Mouse (Mus musculus) left cerebral cortex, adult 18-20 months (tissue): ENCODE results near the gene Sypl. TPM values are rescaled to one million over a fixed set of nuclear protein-coding genes. Genes with fewer than 3 reads are reported as not detected.

Experiments
- DNase-seq, 2 experiments: peaks; one replicate each; pipeline ENCODE4 v3.0.0; 2021 to 2022; ENCODE audit warnings: low spot score in 2 of 2, mixed read lengths in 1 of 2
- long read RNA-seq, 2 experiments: library from polyadenylated mRNA; stranded (forward); transcript quantifications; one replicate each; pipeline ENCODE4 v2.0.0; 2021
- total RNA-seq, 2 experiments: library from RNA; stranded (reverse); gene quantifications; 2 replicates each; pipeline ENCODE4 v1.2.3; 2021

Sypl gene
- 10 to 100 TPM; 37.0 to 37.7 TPM for total RNA-seq
- long read RNA-seq, experiment 1, transcript Sypl-201 (5 exons, 2,019 nt): major isoform, 32 of 54 reads
- long read RNA-seq, experiment 1, partial matches to known transcripts: 15 of 54 reads
- long read RNA-seq, experiment 1, other reads (novel, unspliced or antisense): 7 of 54 reads
- long read RNA-seq, experiment 2, full-length matches to known transcripts: 25 of 52 reads
- long read RNA-seq, experiment 2, partial matches to known transcripts: 1 of 52 reads
- long read RNA-seq, experiment 2, other reads (novel, unspliced or antisense): 26 of 52 reads

DNA sequence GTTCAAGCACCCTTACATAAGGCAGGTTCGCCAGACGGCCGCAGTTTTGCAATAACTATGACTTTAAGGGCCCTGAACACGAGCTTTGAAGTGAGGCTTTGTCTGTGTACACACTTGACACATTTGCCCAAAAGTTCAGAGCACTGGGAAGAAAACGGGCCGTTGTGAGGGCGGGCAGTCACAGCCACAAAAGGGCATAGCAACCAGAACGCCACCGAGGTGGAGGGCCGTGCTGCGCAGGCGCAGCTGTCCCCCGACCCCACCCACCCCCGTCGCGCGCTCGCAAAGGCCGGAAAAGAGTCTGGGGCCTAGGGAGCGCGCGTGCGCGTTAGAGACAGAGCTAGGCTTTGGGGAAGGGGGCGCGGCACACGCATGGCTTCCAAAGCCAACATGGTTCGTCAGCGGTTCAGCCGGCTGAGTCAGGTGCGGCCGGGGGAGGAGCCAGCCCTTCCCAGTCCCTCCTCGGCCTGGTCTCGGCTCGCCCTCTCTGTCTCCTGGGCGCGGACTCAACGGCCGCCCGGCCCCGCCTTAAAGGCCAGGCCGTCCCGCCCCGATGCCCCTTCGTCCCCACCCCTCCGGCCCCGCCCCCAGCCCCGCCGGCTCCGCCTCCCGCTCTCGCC lies at the start of gene Sypl:
TSS of gene Sypl (plus strand) at position 296 of the 620 bp plus-strand sequence.
- DNase-seq: peak; percentile 87 to 95

DNA sequence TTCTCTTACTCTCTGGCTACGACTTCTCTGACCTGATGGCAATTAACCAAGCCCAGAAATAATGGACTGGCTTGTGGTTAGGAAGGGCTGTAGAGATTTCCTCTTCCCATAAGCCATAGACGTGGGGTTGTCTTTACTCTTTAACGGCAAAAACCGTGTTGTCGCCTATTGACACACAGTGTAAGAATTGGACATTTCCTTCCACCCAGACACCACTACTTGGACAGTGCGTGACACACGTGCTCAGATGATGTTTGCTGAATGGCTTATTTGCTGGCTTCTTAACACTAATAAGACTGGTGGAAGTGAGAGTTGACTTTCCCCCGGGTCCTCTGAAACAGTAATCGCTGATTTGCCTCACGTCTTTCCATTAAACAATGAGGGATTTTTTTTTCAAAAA lies 44.0 kb upstream of the Sypl start:
- no peak for DNase-seq

DNA sequence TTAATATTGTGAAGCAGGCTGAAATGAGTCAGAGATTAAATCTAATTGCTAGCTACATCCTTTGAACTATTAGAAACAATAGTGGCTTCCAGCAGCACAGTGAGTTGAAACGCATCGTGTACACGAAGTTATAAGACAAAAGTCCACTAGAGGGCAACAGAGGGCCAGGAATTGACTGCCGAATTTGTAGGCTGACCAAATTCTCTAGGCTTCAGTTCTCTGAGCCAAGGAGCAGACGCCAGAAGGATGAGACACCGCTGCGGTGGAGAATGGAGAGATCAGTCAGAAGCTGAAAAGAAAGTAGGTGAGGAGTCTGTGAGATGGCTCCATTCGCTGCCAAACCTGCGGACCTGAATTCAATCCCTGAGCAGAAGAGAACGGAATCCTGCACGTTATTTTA lies 43.6 kb upstream of the Sypl start:
- DNase-seq: peak; percentile 65 to 72

DNA sequence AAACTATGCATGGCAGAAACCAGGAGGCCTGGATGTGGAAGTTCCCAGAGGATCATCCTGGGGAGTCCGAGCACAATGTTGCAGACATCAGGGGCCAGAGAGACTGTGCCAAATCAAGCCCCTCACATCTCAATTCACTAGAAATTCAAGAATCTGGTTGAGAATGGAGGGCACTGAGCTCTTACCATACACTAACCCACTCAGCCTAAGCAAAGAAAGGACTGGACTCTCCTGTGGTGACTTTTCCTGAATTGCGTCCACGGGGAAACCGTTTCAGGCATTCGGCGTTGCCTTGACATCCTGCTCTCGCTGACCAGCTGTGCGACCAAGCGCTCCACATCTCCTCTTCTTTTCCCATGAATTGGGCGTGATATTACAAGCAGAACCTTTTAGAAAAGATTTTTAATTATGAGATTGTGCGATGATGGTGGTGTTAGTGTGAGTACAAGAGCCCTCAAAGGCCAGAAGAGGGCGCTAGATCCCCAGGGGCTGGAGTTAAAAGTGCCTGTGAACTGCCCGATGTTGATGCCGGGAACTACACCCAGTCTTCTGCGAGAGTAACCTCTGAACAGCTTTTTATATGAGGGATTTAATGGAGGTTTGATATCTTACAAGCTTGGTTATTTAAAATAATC lies 43.0 kb upstream of the Sypl start:
- DNase-seq: peak in 1 of 2 experiments; percentile 40

DNA sequence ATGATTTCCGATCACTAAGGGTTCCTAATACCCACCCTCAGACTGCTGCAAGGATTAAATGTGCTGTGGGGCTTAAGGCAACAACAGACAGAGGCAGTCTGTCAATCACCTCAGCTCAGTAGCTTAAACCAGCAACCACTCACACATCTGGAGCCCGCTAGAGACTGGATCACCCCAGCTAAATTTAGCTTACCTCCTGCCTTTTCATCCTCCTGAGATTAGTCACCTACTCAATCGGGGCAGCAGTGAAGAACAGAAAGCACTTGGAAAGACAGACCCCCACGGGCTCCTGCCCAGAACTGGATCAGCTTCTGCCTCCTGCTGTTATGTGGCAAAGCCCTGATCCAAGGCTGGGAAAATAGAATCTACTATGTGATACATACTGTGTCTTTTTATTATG lies 42.1 kb upstream of the Sypl start:
- no peak for DNase-seq

DNA sequence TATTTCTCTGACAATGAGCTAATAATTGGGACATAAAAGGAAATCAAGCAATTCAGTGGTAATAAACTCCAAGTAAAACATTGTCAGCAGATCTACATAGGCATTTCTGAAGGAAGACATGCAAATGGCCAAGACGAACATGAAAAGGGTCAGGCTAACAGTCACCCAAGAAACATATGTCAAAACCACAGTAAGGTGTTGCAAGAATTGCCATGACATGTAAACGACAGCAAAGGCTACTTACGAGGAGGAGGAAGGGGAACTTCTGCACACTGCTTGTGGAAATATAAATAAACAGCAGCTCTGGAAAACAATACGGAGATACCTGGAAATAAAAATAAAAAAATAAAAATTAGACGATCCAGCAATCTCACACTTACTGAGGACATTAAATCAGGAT lies 40.9 kb upstream of the Sypl start:
- DNase-seq: no peak

DNA sequence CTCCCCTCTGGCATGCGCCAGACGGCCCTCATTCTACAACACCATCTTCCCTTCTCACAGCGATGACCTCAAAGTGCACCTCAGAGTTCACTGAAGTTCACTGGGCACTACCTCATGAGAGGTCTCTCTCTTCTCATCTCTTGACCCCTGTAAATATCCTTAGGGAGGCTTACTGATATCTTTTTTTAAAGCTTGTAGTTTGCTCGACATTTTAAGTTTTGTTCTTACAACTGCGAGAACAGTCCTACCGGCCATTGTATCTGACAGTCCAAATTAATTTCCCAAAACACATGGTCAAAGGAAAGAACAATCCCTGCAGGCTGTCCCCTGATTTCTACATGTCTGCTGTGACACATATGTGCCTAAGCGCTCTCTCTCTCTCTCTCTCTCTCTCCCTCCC lies 35.0 kb upstream of the Sypl start:
- no peak for DNase-seq

DNA sequence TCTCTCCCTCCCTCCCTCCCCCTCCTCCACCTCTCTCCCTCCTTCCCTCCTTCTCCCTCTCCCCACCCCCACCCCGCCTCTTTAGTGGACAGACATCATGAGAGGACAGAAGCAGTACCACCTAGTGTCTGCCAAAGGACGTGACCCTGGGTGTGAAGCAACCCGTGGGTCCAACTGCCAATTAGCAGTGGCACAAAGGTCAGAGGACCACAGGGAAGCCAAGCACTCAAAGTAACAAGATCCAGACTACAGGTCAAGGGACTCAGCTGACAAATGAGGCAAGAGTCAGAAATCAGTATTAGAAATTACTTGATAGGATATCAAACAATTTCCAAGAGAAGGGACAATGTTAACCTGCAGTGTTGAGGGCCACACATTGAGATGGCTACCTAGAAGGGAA lies 34.6 kb upstream of the Sypl start:
- DNase-seq: no peak

DNA sequence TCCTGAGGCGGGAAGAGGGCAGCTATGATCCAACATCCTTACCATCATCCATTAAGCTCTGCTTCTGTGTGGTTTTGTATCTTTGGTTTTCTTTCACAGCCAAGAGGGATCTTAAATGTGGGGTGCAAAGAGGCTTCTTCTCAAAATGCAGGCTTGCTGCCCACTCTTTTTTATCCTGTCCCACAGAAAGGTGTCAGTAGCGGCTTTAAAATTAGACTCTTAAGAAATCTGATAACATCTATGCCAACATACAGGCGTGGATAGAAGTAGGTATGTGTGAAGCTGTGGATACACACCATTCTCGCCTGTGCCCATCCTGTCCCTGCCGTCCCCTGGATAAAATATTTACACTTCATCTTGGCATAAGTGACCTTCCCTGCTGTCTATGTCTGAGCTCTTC lies 34.2 kb upstream of the Sypl start:
- DNase-seq: no peak

DNA sequence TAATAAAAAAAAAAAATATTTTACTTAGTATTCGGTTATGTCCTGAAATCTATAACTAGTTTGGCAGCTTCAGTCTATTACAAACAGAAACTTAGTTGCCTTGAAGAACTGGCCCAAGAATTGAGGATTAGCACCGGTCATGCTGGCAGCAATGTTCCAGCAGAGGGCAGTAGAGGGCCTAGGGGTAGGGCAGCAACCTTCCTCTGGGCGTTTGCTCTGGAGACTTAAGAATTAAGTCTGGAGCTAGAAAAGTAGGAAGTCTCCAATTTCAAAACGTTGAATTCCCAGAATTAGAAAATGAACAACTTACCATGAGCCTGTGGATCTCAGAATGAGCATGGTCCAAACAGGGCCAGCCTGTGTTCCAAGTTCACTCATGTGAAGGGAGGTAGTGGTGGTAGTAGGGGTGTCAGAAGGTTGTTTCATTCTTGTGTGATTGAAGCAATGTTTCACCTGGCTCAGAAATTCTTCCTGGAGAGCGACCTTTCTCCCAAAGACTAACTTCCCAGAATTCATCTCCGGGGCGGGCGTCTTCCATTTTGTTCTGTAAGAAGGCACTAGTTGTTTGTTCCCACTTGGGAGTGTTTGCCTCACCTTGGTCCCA lies 33.4 kb upstream of the Sypl start:
- peak; percentile 48 to 81 for DNase-seq

DNA sequence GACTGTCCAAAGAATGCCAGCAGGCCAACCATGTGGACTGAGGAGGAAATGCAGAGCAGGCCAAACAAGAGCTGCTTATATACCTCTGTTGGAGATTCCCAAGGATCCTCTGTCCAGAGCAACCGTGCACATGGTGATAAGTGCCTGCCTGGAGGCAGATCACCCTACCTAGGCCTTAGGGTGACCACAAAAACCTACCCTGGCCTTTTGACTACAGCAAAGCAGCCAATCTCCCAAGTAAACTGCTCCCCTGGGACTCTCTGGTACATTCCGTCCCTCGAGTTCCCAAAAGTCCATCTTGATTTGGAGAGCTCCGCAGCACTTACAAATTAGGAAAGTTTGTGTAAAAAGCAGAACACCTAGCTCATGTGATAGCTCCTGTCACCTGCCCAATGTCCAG lies 32.6 kb upstream of the Sypl start:
- DNase-seq: no peak

DNA sequence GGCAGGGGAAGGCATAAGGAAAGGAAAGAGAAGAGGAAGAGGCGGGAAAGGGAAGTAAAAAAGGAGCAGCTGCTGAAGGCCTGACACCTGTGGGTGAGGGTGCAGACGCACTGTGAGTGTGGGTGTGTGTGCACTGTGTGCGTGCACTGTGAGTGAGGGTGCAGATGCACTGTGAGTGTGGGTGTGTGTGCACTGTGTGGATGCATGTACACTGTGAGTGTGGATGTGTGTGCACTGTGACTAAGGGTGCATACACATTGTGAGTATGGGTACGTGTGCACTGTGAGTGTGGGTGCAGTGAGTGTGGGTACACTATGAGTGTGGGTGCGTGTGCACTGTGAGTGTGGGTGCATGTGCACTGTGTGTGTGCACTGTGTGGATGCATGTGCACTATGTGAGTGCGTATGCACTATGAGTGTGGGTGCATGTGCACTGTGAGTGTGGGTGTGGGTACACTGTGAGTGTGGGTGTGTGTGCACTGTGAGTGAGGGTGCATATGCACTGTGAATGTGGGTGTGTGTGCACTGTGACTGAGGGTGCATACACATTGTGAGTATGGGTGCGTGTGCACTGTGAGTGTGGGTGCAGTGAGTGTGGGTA lies 32.1 kb upstream of the Sypl start:
- DNase-seq: no peak

DNA sequence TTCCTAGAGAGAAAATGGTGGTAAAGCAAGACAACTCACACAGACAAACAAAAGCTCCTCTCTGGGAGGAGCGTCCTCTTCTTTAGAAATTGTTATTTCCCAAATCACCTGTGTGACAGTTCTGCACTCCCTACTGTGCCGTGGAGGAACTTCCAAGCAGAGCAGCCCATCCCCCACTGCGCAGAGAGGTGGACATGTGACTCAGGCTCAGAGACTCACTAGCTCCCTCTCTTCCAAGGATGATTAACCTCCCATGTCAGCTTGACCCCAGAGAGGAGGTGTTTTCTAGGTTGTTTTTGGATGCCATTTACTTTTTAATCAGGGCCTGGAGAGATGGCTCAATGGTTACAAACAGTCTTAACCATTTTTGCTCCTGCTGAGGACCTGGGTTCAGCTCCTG lies 29.4 kb upstream of the Sypl start:
- DNase-seq: no peak

DNA sequence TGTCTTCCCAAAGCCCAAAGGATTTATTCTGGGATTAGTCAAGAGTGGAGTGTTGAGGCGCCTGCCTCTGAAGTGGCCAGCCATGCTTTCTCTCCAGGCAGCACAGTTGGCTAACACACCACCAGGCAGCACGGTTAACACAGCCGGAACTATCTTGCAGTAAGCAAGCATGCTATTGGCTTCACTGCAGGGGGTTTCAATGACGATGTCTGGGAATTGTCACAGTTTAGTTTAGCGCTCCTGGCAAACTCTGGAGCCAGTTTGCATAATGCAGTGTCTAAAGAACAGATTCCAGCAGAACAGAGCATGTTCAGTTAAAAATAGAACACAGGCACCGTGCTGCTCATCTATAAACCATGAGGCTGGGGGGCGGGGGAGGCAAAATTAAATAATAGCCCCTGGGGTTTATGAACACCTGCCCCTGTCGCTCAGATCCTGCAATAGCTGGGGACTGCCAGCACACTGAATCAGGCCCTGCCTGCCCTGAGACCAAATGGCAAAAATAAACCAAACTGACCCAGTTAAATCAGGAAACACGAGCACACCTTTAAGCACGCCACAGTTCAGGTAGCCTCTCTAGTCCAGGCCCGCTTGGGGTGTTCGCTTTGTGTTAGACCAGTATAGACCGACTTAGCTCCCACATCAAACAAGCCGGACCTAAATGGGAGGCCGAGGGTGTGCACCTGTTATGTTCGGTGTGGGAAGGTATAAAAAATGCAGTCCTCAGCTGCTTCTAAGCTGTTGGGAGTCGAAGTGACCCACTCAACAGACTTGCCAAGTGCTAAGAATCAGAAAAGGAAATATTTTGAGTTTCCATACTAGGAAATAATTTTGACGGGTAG lies 27.1 kb upstream of the Sypl start:
- DNase-seq: peak; percentile 27 to 55

DNA sequence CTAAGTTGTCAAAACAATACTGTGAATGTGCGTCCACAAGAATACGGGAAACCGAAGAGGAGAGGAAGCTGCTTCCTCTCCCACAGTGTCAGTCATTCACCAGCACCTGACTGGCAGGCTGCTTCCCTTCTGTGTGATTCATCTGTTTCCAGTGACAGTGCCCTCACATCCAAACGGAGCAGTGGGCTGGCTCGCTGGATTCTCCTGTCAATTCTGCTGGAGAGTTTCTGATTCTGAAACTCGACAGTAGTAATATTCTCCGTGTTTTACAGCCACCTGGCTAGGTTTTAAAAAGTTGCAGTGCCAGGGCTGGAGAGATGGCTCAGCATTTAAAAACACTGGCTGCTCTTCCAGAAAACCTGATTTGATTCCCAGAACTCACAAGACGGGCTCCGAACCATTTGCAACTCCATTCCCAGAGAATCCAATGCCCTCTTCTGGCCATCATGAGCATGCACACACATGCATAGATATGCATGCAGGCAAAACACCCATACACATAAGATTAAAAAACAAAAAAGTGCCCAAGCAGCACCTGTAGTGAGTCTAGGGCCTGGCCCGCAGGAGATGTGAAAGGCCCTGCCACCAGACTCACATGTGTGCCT lies 26.4 kb upstream of the Sypl start:
- DNase-seq: peak in 1 of 2 experiments; percentile 15

DNA sequence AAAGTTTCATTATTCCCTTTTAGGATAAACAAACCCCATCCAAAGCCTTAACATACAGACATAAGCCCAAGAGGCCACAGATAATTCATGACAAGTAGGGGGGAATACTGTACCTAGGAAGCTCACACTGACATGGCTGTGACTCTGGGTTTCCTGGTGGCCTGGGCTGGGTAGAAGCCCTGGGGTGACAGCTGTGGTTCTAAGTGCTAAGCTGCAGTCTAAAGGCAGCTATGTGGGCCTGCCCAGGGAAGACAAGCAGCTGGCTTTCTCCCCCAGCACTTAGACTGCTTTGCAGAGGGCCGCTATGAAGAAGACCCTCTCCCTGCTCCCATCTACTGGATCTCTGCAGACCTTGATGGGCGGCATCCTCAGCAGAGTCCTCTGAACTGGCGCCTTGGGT lies 25.5 kb upstream of the Sypl start:
- DNase-seq: no peak

DNA sequence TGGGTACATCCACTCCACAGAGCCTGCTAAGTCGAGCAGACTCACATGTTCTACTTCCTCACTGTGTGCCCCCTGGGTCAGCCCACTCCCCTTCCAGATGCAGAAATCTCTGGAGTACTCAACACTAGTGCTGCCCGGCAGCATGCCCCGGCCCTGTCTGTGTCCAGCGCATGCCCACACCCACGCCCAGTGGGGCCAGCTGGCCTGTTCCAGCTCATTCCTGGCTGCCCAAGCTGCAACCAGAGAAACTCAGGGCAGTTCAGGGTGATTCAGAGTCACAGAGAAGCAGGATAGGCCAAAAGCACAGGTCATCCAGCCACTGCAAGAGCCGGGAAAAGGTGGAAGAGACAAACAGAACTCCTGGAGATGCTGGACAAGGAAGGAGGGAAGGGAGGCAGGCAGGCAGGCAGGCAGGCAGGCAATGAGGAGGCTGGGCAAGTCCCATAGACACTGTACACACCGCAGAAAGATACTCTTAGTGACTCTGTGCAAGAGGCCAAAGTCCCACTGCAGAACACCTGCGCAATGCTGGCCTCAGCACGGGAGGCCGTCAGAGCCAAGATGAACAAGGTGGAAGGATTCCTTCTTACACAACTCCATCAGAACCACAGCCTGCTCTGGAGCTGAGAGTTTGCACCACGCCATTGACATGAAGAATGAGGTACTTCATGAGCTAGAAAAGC lies 23.7 kb upstream of the Sypl start:
- DNase-seq: no peak

DNA sequence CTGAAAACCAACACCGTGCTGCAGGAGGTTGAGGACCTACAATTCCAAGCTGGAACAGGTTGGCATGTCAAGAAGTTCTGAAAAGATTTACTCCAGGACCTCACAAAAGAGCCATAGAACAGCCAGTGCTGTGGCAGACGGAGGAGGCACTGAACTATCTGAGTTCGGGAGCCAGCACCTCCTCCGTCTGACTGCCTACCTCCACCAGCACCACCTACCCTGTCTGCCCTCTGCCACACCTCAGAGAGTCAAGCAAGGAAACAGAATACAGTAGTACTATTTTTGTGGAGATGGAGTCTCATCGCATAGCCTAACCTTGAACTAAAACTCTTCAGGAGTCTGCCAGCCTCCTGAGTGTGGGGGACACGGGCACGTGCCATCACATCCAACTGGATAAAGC lies 23.1 kb upstream of the Sypl start:
- DNase-seq: no peak

DNA sequence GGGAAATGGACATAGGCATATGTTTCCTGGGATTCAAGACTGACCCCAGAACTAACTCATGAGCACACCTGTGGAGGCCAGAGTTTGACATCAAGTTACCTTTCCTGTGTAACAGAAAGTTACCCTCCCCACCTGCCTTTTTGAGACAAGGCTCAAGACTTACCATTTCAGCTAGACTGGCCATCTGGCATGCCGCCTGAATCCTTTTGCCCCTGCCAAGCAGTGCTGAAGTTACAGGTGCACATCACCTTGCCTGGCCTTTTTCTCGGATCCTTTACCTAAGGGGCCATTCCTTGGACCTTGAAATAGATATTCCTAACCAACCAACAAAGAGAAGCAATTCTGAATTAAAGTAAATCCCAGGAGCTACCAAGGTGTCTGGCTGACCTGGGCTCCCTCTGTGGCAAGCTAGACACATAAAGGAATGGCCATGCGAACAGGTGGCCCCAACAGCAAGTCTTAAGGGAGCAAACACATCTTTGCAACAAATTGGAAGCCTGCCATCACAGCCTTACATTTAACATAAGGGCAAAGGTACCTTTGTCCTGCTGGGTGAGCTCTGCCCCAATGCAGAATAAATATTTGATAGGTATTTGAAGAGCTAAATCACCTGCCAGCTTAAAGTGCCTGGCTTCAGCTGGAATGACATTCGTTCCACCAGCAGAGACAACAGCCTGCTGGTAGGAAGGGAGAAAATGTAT lies 17.3 kb upstream of the Sypl start:
- no peak for DNase-seq
